Mouse (Mus musculus) liver, embryonic 14.5 days (tissue): Measurements from ENCODE around the gene Ptprcap. TPM values are rescaled to one million over a fixed set of nuclear protein-coding genes. Genes with fewer than 3 reads are reported as not detected.
"Not testable (repeated sequence)": the region's sequence is repeated elsewhere in the genome, so short reads cannot be mapped to it uniquely, and the experiment has no call there.

Experiments
- ATAC-seq: fragments of 200-750 bp; cut with Nextera tagmentation; 2 replicates; pipeline ENCODE4 v1.8.0; 2017; ENCODE audit warnings: moderate number of reproducible peaks, mild to moderate bottlenecking, moderate library complexity; ENCODE audit not compliant: insufficient read depth
- DNase-seq, 3 experiments: peaks; one replicate each; pipeline ENCODE4 v3.0.0-alpha.2; 2012 to 2013; ENCODE audit warnings: low read depth in 3 of 3, low spot score in 3 of 3
- H3K27ac ChIP-seq: fragments of 300-500 bp; sonication (generic); 2 replicates; pipeline ENCODE4 v1.5.1; 2014; ENCODE audit warnings: moderate library complexity, mild to moderate bottlenecking, control low read depth, inconsistent platforms
- H3K27me3 ChIP-seq: fragments of 300-500 bp; sonication (generic); 2 replicates; pipeline ENCODE4 v1.6.1; 2014; ENCODE audit warnings: mild to moderate bottlenecking, low read length, moderate library complexity; ENCODE audit not compliant: control insufficient read depth, insufficient read depth
- H3K36me3 ChIP-seq: fragments of 300-500 bp; sonication (generic); replicated peaks from 2 replicates; pipeline ENCODE4 v1.6.1; 2014; ENCODE audit warnings: low read depth; ENCODE audit not compliant: control insufficient read depth, insufficient read depth
- H3K4me1 ChIP-seq, 2 experiments: fragments of 200-500 bp in 1 of 2; fragments of 300-500 bp in 1 of 2; sonication (generic) in 1 of 2; replicated peaks; 2 replicates each; pipeline ENCODE4 v1.6.1; 2012 to 2014; ENCODE audit warnings: antibody characterized with exemption in 1 of 2, inconsistent platforms in 1 of 2, low read length in 1 of 2; ENCODE audit not compliant: control insufficient read depth in 2 of 2, insufficient read depth in 2 of 2
- H3K4me2 ChIP-seq: fragments of 300-500 bp; sonication (generic); 2 replicates; pipeline ENCODE4 v1.6.1; 2014; ENCODE audit warnings: low read depth, mild to moderate bottlenecking, control low read depth, moderate library complexity
- H3K4me3 ChIP-seq, 2 experiments: fragments of 200-500 bp in 1 of 2; fragments of 300-500 bp in 1 of 2; sonication (generic) in 1 of 2; 2 replicates each; pipeline ENCODE4 v1.5.1; 2012 to 2014; ENCODE audit warnings: low read depth in 2 of 2, low read length in 2 of 2, mild to moderate bottlenecking in 2 of 2, control low read depth in 1 of 2, inconsistent platforms in 1 of 2, moderate library complexity in 1 of 2; ENCODE audit not compliant: insufficient read depth in 1 of 2
- H3K9ac ChIP-seq: fragments of 300-500 bp; sonication (generic); replicated peaks from 2 replicates; pipeline ENCODE4 v1.6.1; 2014; ENCODE audit warnings: mild to moderate bottlenecking, control low read depth, moderate library complexity
- H3K9me3 ChIP-seq: fragments of 300-500 bp; sonication (generic); 2 replicates; pipeline ENCODE4 v1.6.1; 2016; ENCODE audit warnings: low read length, mixed read lengths; ENCODE audit not compliant: control insufficient read depth
- CTCF ChIP-seq: IDR thresholded peaks from 2 replicates; pipeline ENCODE4 v1.5.1; 2016; ENCODE audit warnings: antibody characterized with exemption, low read depth, control low read depth
- EP300 ChIP-seq: IDR thresholded peaks from 2 replicates; pipeline ENCODE4 v1.6.1; 2016; ENCODE audit warnings: antibody characterized with exemption, low read depth
- WGBS: fragments of 180-500 bp; shearing (Covaris S2); extraction: QIAGEN DNeasy Blood & Tissue Kit; methylation state at CpG from one replicate; pipeline ENCODE4 v1.1.7; 2014; ENCODE audit not compliant: insufficient replicate concordance; 5-methylcytosine and 5-hydroxymethylcytosine counted together
- polyA plus RNA-seq, 2 experiments: library from polyadenylated mRNA; depleted of rRNA in 1 of 2; stranded (reverse) in 1 of 2; unstranded in 1 of 2; fragments of >200 nt; fragmentation: Nextera tagmentation in 1 of 2; extraction: Ambion mirVana in 1 of 2; gene quantifications; 2 replicates each; pipeline versions ENCODE4 v1.2.1 to v1.2.3; 2012 to 2014

Gene Ptprcap
- polyA plus RNA-seq, 2 experiments: 12.5 to 14.4 TPM

GRCm38 (mm10) chr19:4124432-4124831 lies 29.0 kb upstream of the Ptprcap start:
- H3K4me3 ChIP-seq: no peak overlapping the region
- ATAC-seq (no peak), DNase-seq (no peak)
- TF ChIP-seq CTCF (no peak), EP300 (no peak)
- peaks cover 50 to 53% of the 10 kb centered on the region in 2 experiments for H3K4me1 ChIP-seq
- H3K27me3 ChIP-seq: no peaks in the 10 kb centered on the region
- peaks cover 13% of the 10 kb centered on the region for H3K36me3 ChIP-seq
- peak overlapping the region; percentile 6; the same call in 1 of the 2 replicates for H3K9ac ChIP-seq
- H3K4me2 ChIP-seq: peak overlapping the region; percentile 66; the same call in 1 of the 2 replicates
- peak overlapping the region; percentile 22 for H3K27ac ChIP-seq
- WGBS: 76% methylated on average over 4 of the region's 4 CpGs
- H3K9me3 ChIP-seq: no peaks in the 10 kb centered on the region

- H3K4me1 ChIP-seq: peaks cover 56 to 57% of the 10 kb centered on the region in 2 experiments
- H3K9ac ChIP-seq: peak overlapping the region; percentile 75
- DNase-seq, H3K27me3 ChIP-seq, H3K9me3 ChIP-seq: not testable (repeated sequence)
- H3K27ac ChIP-seq: peak overlapping the region; percentile 67
- peaks cover 14% of the 10 kb centered on the region for H3K36me3 ChIP-seq
- peak overlapping the region; percentile 66 for H3K4me2 ChIP-seq
- peak overlapping the region; percentile 50 to 96 for H3K4me3 ChIP-seq
- peak; percentile 14 for ATAC-seq
- 15% methylated on average over 4 of the region's 4 CpGs for WGBS
Observed at GRCm38 (mm10) chr19:4125268-4125667, 28.1 kb upstream of the Ptprcap start.

GRCm38 (mm10) chr19:4125741-4126696 lies 27.4 kb upstream of the Ptprcap start, which contains the start of gene Aip:
TSS of gene Aip (minus strand) at chr19:4125858.
- Histone ChIP-seq H3K4me2 (peak within 1 kb of the TSS; percentile 68), H3K9ac (peak within 1 kb of the TSS; percentile 93), H3K27me3 (no peaks in the 10 kb centered on the region), H3K9me3 (no peaks in the 10 kb centered on the region), H3K36me3 (peaks cover 14% of the 10 kb centered on the region), H3K4me3 (peak within 1 kb of the TSS; percentile 96), H3K4me1 (peaks cover 53 to 54% of the 10 kb centered on the region in 2 experiments), H3K27ac (peak within 1 kb of the TSS; percentile 82)
- peak; percentile 91 for ATAC-seq
- TF ChIP-seq CTCF (peak; percentile 90), EP300 (no peak)
- 2% methylated on average over 64 of the region's 64 CpGs for WGBS
- DNase-seq: peak; percentile 96

GRCm38 (mm10) chr19:4126759-4127495 lies 26.5 kb upstream of the Ptprcap start:
- peak overlapping the region; percentile 82 for H3K27ac ChIP-seq
- DNase-seq: no peak
- peaks cover 20% of the 10 kb centered on the region for H3K36me3 ChIP-seq
- H3K4me2 ChIP-seq: peak overlapping the region; percentile 68
- no peaks in the 10 kb centered on the region for H3K9me3 ChIP-seq
- TF ChIP-seq CTCF (0 out of 2 replicates have a peak, but pooled peaks have one; percentile 5), EP300 (no peak)
- peak overlapping the region; percentile 93 for H3K9ac ChIP-seq
- peak overlapping the region; percentile 96 for H3K4me3 ChIP-seq
- H3K4me1 ChIP-seq: peaks cover 54 to 57% of the 10 kb centered on the region in 2 experiments
- H3K27me3 ChIP-seq: no peaks in the 10 kb centered on the region
- no peak for ATAC-seq
- 67% methylated on average over 7 of the region's 7 CpGs for WGBS
